Mouse (Mus musculus) embryonic fibroblast, embryonic 13.5 days (primary cell): Measurements from ENCODE around the gene Grasp. TPM values are rescaled to one million over a fixed set of nuclear protein-coding genes. Genes with fewer than 3 reads are reported as not detected.
A peak's percentile ranks its signal among the peaks of the same experiment; 100 is the strongest.

Experiments
- H3K27ac ChIP-seq: 2 replicates; pipeline ENCODE4 v1.5.1; 2012; ENCODE audit warnings: low read length, control low read depth, inconsistent platforms; ENCODE audit not compliant: insufficient read depth
- H3K4me1 ChIP-seq: 2 replicates; pipeline ENCODE4 v1.6.1; 2011; ENCODE audit warnings: low read length; ENCODE audit not compliant: control insufficient read depth, insufficient read depth
- H3K4me3 ChIP-seq: 2 replicates; pipeline ENCODE4 v1.5.1; 2011; ENCODE audit warnings: mild to moderate bottlenecking, control low read depth, low read length; ENCODE audit not compliant: insufficient read depth
- CTCF ChIP-seq: IDR thresholded peaks from 2 replicates; pipeline ENCODE4 v1.5.1; 2011; ENCODE audit warnings: mild to moderate bottlenecking, control low read depth, low read length, moderate library complexity, borderline replicate concordance; ENCODE audit not compliant: insufficient read depth
- POLR2A ChIP-seq: IDR thresholded peaks from 2 replicates; pipeline ENCODE4 v1.6.1; 2011; ENCODE audit warnings: low read depth, mild to moderate bottlenecking, control low read depth, low read length, moderate library complexity
- polyA plus RNA-seq: library from polyadenylated mRNA; stranded (reverse); fragments of >200 nt; gene quantifications from 2 replicates; pipeline ENCODE4 v1.2.4, GENCODE M21; 2011; ENCODE audit warnings: low read depth; ENCODE audit not compliant: missing spikeins, insufficient read length

Grasp gene
- polyA plus RNA-seq, 1 experiment = 9.0 TPM

DNA sequence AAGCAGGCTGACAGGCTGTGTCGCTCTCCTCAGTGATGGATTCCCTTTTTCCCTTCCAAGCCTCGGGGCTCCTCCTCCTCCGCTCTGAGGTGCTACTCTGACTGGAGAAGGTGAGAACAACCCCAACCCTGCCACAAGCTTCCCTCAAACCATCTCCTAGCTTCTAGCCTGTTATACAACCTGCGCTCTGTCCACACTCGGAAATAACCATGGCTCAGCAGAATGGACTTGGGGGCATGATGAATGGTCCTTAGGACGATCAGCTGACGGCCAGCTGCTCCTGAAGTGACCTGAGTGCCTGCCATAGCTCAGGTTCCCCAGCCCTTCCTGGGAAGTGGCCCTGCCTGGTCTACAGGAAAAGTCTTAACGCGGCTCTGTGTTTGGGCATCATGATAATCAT is 17.9 kb downstream of the Grasp start:
- Histone ChIP-seq H3K4me1 (peaks cover 1% of the 10 kb centered on the region; the same call in 1 of the 2 replicates), H3K27ac (no peak overlapping the region), H3K4me3 (no peak overlapping the region)
- TF ChIP-seq CTCF (no peak), POLR2A (no peak)

DNA sequence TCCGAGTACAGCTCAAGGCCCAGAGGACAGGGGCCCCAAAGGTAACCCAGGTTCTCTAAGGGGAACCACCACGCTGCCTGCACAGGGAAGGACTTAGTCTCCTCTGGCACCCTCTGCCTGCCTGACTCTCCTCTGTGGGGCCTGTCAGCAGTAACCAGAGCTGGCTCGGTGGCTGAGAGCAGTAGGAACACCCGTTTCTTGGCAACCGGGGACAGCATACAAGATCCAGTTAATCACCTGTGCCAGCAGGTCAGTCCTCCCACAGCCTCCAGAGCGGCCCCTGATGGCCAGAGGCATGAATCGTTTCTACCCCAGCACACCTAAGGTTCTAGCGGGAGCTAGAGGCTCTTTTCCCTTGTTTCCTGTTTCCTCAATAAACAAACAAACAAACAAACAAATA is 18.7 kb downstream of the Grasp start:
- H3K4me3 ChIP-seq = no peak overlapping the region
- peaks cover 2% of the 10 kb centered on the region; the same call in 1 of the 2 replicates for H3K4me1 ChIP-seq
- TF ChIP-seq CTCF (no peak), POLR2A (no peak)
- H3K27ac ChIP-seq = no peak overlapping the region

DNA sequence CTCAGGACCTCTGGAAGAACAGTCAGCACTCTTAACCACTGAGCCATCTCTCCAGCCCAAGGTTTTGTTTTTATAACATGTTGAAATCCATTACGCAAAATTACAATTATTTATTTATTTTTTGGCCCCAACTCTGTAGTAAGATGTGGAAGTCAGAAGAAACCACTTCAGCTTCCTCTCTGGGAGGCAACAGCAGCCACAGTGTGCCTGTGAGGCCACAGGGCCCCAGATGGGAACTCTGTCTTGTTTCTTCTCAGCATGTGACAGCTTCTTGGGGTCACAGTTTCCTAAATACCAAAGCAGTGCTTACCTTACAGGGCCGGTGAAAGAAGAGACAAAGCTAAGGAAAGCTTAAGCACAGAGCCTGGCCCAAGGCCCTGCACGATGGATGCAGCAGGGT is 20.0 kb downstream of the Grasp start:
- Histone ChIP-seq H3K27ac (no peak overlapping the region), H3K4me3 (no peak overlapping the region), H3K4me1 (peaks cover 2% of the 10 kb centered on the region; the same call in 1 of the 2 replicates)
- no peak for TF ChIP-seq CTCF
- no peak for TF ChIP-seq POLR2A

DNA sequence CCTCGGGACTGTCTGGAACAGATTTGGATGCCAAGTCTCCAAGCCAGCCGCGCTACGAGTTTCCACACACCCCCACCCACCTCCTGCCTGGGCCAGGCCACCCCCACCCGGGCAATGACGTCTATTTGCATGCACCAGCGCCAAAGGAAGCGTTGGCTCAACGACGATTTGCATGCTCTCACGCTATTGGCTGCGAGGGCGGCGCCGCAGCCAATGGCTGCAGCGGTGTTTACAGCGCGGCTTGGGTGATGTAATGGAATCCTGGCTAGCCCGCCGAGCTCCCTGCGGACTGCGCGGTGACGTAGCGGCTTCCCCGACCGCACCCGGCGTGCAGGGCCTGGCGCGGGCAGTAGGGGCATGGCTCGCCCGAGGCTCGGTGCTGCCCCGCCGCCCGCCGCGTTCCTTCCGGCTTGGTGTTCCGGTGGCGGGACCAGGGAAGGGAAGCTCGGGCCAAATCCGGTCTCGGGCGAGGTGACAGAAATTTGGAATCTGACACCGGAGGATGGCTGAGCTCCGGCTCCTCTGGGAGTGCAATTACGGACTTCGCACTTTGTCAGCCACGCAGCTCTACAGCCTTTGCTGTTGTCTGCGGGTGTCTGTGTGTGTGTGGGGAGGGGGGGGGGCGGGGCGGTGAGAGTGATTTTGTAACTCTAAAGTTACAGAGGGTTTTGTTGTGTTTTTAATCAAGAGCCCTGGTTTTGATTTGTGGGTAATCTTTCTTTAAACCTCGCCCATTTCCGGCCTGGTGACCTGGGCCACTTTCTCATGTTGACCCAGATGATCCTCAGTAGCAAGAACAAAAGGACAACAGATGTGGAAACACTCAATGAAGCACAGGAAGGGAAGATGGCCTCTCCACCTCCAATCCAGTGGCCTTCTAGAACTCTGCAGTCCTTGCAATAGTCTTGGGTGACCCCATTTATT is 22.5 kb downstream of the Grasp start:
- H3K27ac ChIP-seq = peak overlapping the region; percentile 84
- peaks cover 2% of the 10 kb centered on the region for H3K4me1 ChIP-seq
- TF ChIP-seq CTCF (no peak), POLR2A (peak; percentile 66)
- peak overlapping the region; percentile 34 for H3K4me3 ChIP-seq

DNA sequence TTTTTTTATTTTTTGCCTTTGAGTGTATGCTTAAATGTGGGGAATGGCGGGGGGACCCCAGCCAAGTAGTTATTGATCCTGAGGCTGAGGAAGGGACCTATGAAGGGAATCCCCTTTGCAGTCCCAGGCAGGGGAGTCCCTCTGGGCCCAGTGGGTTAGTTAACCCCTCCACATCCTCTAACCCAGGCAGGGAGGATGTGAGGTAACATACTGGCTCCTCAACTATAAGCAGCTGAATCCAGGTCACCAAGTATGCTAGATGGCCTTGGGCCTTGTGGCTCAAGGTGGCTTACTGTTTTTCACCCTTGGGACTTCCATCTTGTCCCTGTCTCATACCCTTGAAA is 23.1 kb downstream of the Grasp start:
- H3K4me3 ChIP-seq = no peak overlapping the region
- no peak overlapping the region for H3K27ac ChIP-seq
- TF ChIP-seq POLR2A (0 out of 2 replicates have a peak, but pooled peaks have one; percentile 19), CTCF (no peak)
- peaks cover 2% of the 10 kb centered on the region for H3K4me1 ChIP-seq

DNA sequence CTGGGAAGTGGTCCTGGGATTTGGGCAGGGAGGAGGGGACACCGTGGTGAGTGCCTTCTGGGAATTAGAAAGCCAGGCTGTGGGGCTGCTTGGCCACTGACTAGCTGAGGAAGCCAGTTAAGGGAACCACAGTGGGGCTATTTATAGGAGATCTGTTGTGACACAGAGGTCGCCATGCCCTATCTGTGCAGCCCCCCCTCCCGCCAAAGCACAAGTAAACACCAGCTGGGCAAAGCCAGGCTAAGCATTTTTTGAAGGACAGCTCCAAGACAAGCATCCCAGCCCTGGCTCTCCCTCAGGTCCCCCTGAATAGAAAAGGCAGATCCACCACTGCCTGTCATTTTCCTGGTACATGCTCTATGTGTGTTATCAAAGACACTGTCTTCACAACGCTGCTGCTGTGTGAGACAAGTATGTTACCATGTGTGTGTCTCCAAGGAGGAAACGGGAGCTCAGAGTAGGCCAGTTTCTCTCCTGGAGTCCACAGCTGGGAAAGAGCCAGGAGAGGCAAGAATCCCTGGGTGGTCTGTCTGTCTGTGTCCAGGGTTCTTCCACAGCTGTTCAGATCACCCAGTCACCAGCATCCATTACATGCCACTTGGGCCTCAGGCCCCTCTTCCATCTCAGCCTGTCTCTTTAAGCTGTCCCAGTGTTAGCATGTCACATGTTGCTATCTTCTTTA is 24.2 kb downstream of the Grasp start:
- no peak overlapping the region for H3K27ac ChIP-seq
- peaks cover 2% of the 10 kb centered on the region for H3K4me1 ChIP-seq
- H3K4me3 ChIP-seq = no peak overlapping the region
- TF ChIP-seq POLR2A (no peak), CTCF (no peak)

DNA sequence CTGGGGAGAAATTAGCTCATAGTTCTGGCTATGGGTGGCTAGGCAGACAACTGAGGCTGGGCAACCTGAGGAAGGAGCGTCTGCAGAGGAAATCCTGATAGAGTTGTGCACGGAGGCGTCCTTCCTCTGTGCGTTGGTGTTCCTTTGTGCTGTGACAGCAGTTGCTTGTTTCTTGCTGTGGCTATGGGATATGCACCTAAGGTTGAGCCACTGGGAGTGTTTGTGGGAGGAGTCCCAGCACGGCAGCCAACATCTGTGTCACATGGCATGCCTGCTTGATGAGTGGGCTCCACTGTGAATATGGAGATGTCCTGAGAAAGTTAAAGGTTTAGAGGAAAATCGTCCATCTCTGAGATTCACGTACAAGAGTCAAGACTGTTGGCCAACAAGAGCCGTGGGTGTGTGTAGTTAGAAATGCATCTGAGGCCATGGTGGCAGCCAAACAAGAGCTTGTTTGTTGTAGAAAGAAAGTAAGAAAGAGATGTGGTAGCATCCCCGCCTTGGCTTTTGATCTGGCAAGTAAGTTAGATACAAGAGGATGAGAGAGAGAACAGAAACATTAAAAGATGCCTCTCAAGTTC is 26.3 kb downstream of the Grasp start:
- H3K4me3 ChIP-seq = no peak overlapping the region
- peaks cover 5% of the 10 kb centered on the region for H3K4me1 ChIP-seq
- H3K27ac ChIP-seq = no peak overlapping the region
- TF ChIP-seq CTCF = no peak

DNA sequence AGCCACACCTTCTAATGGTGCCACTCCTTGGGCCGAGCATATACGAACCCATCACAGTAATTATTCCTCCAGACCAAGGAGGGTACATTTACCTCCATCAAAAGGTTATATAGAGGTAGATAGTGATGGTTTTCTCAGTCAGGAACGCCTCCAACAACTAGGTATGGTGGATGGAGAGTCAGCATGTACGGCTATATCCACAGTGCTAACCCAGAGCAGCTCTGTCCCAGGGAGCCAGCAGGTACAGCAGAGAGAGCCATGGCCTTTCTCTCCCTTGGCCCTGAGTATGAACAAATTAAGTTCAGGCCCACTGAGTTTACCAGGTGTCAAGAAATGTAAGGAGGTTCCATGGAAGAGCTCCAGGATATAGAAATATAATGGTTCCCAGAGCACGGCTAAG is 27.9 kb downstream of the Grasp start:
- TF ChIP-seq POLR2A (no peak), CTCF (no peak)
- Histone ChIP-seq H3K4me3 (no peak overlapping the region), H3K27ac (no peak overlapping the region), H3K4me1 (peaks cover 3% of the 10 kb centered on the region)

DNA sequence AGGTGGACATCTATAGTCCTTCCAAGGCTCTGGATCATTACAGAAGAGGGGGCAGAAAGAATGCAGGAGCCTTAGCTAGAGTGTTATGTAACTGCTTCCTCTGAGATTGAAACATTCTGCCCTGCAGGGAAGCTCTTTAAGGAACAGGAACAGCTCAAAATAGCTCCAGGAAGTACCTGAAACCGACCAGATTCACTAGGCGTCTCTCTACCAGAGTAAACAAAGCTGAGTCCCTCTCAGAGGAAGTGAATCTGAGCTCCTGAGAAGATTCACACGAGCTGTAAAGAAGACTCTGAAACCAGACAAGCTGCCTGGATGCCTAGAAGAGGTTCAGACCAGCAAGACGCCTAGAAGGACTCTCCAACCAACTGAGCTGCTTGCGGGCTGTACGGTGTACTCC is 28.6 kb downstream of the Grasp start:
- peaks cover 3% of the 10 kb centered on the region for H3K4me1 ChIP-seq
- no peak overlapping the region for H3K27ac ChIP-seq
- H3K4me3 ChIP-seq = no peak overlapping the region
- TF ChIP-seq CTCF (no peak), POLR2A (no peak)

DNA sequence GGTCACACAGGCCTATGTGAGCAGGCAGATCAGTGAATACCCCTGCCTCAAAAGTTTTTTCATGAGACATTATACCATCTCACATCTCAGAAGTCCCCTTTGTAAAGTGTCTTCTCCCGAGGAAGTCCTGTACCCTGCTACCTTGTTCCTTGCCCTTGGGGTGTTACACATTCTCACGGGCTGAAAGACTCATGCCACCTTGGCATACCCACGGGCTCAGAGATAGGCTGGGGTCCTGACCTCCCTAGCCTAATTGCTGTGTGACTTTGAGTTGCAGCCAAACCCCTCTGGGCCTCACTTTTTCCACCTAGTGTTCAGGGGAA is 29.5 kb downstream of the Grasp start:
- H3K27ac ChIP-seq = no peak overlapping the region
- TF ChIP-seq POLR2A (no peak), CTCF (no peak)

More for the DNA sequence above, 29.5 kb downstream of the Grasp start:
- Histone ChIP-seq H3K4me1 (peaks cover 3% of the 10 kb centered on the region), H3K4me3 (peak overlapping the region; percentile 23)
